Mouse (Mus musculus) liver, adult 2 months (tissue): ENCODE results near the gene Snrpd2. TPM values are rescaled to one million over a fixed set of nuclear protein-coding genes. Genes with fewer than 3 reads are reported as not detected.

Experiments used
- DNase-seq: peaks from one replicate; pipeline ENCODE4 v3.0.0-alpha.2; 2011; ENCODE audit warnings: low read depth, low spot score; ENCODE audit errors: extremely low read depth
- H3K27ac ChIP-seq: fragments of 200-500 bp; replicated peaks from 2 replicates; pipeline ENCODE4 v1.5.1; 2012; ENCODE audit warnings: low read depth, mild to moderate bottlenecking, control low read depth, inconsistent platforms, low read length; ENCODE audit not compliant: insufficient read depth
- H3K27me3 ChIP-seq: fragments of 200-500 bp; 2 replicates; pipeline ENCODE4 v1.6.1; 2012; ENCODE audit warnings: mild to moderate bottlenecking, moderate library complexity, low read length, inconsistent platforms; ENCODE audit not compliant: control insufficient read depth, insufficient read depth
- H3K36me3 ChIP-seq: fragments of 200-500 bp; 2 replicates; pipeline ENCODE4 v1.6.1; 2012; ENCODE audit warnings: low read length, inconsistent platforms; ENCODE audit not compliant: control insufficient read depth, insufficient read depth
- H3K4me1 ChIP-seq: fragments of 200-500 bp; 2 replicates; pipeline ENCODE4 v1.6.1; 2011; ENCODE audit warnings: low read length; ENCODE audit not compliant: control insufficient read depth, insufficient read depth
- H3K4me3 ChIP-seq: fragments of 200-500 bp; 2 replicates; pipeline ENCODE4 v1.5.1; 2011; ENCODE audit warnings: low read depth, mild to moderate bottlenecking, control low read depth, low read length, moderate library complexity; ENCODE audit not compliant: insufficient read depth
- H3K79me2 ChIP-seq: fragments of 200-500 bp; 2 replicates; pipeline ENCODE4 v1.6.1; 2012; ENCODE audit warnings: inconsistent platforms, mild to moderate bottlenecking, low read length, moderate library complexity; ENCODE audit not compliant: control insufficient read depth, insufficient read depth
- H3K9ac ChIP-seq: fragments of 200-500 bp; 2 replicates; pipeline ENCODE4 v1.6.1; 2012; ENCODE audit warnings: low read depth, mild to moderate bottlenecking, control low read depth, inconsistent platforms, low read length
- CTCF ChIP-seq: fragments of 200-500 bp; IDR thresholded peaks from 2 replicates; pipeline ENCODE4 v1.5.1; 2011; ENCODE audit warnings: low read depth, low read length, control low read depth
- POLR2A ChIP-seq: fragments of 200-500 bp; IDR thresholded peaks from 2 replicates; pipeline ENCODE4 v1.6.1; 2011; ENCODE audit warnings: low read length, control low read depth; ENCODE audit not compliant: insufficient read depth; ENCODE audit errors: extremely low read depth
- WGBS: fragments of 180-500 bp; shearing (Covaris S2); methylation state at CpG from one replicate; pipeline ENCODE4 v1.1.7; 2018; 5-methylcytosine and 5-hydroxymethylcytosine counted together
- polyA plus RNA-seq: library from polyadenylated mRNA; depleted of rRNA; stranded (reverse); fragments of >200 nt; gene quantifications from 2 replicates; pipeline ENCODE4 v1.2.3, GENCODE M21; 2012; rRNA removed
- total RNA-seq: library from RNA; depleted of rRNA; stranded (reverse); fragments of >200 nt; gene quantifications from 2 replicates; pipeline ENCODE4 v1.2.3, GENCODE M21; 2014; rRNA removed

Snrpd2 gene
- total and polyA plus RNA-seq, 2 experiments: 16.4 to 28.4 TPM

DNA sequence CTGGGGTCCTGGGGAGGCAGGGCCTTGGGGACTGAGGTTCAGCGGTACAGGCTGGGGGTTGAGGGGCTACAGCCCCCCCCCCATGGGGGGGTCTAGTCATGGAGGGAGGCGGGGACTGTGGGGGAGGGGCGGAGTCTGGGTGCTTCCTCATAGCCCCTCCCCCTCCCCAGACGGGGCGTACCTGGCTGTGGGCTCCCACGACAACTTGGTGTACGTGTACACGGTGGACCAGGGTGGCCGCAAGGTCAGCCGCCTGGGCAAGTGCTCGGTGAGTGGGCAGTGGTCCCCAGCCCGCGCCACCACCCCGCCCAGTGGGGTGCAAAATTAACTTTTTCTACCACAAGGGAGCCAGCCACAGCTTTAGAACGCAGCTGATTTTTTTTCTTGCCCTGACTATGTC lies 52.1 kb downstream of the Snrpd2 start:
- Histone ChIP-seq H3K27ac (no peak overlapping the region), H3K79me2 (no peaks in the 10 kb centered on the region), H3K4me3 (no peak overlapping the region), H3K36me3 (peaks cover 2% of the 10 kb centered on the region; the same call in 1 of the 2 replicates), H3K27me3 (no peaks in the 10 kb centered on the region), H3K9ac (no peak overlapping the region), H3K4me1 (no peaks in the 10 kb centered on the region)
- 86% methylated on average over 15 of the region's 15 CpGs for WGBS
- TF ChIP-seq CTCF (no peak), POLR2A (no peak)
- no peak for DNase-seq

DNA sequence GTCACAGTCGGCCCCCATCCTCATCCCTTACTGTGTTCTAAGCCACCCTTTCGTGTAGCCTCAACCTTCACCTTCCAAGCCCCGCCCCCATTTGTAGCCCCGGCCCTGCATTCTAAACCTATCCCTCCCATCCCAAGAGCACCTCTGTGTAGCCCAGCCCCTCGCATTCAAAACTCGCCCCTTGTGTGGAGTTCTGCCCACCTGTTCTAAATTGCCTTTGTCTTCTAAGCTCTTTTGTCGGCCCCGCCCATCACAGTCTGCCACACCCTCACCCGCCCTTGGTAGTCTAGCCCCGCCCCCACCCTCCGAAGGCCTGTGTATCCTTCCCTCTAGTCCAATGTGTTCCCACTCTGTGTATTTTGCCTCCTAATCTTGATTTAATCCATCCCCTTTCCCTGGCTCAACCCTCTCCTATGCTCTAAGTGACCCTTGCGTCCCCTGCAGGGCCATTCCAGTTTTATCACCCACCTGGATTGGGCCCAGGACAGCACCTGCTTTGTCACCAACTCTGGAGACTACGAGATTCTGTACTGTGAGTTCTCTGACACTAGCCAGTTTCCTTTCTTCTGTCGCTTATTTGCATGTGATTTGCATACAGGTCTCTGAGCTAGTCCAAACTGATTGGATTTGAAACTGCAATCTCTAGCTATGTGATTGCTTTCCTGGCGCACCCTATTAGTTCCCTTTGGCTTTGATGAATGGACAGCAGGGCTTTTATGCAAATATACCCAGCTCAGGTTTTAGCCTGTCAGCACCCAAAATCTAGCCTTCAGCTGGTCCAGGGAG lies 52.7 kb downstream of the Snrpd2 start:
- WGBS: 84% methylated on average over 15 of the region's 15 CpGs
- no peak for DNase-seq
- H3K9ac ChIP-seq: no peak overlapping the region
- H3K36me3 ChIP-seq: peaks cover 2% of the 10 kb centered on the region; the same call in 1 of the 2 replicates
- no peak overlapping the region for H3K27ac ChIP-seq
- H3K4me1 ChIP-seq: no peaks in the 10 kb centered on the region
- no peaks in the 10 kb centered on the region for H3K79me2 ChIP-seq
- no peaks in the 10 kb centered on the region for H3K27me3 ChIP-seq
- no peak for TF ChIP-seq POLR2A
- no peak for TF ChIP-seq CTCF
- no peak overlapping the region for H3K4me3 ChIP-seq

Other genes with a start within 250 kb of the Snrpd2 start
- 5.6 and 7.7 TPM in 2 replicates for gene Ccdc61, start 239.3 kb upstream of the Snrpd2 start, total RNA-seq
- gene Ccdc61, start 239.3 kb upstream of the Snrpd2 start, polyA plus RNA-seq: 9.7 and 12.0 TPM in 2 replicates
- 0.09 and 0.27 TPM in 2 replicates for gene Nova2, start 223.8 kb upstream of the Snrpd2 start, total RNA-seq
- gene Nova2, start 223.8 kb upstream of the Snrpd2 start, polyA plus RNA-seq: 0.16 and 0.24 TPM in 2 replicates
- not detected in 2 replicates for gene Nanos2, start 162.3 kb upstream of the Snrpd2 start, total RNA-seq
- gene Nanos2, start 162.3 kb upstream of the Snrpd2 start, polyA plus RNA-seq: not detected in 2 replicates
- gene Mypop, start 158.5 kb upstream of the Snrpd2 start, total RNA-seq: 0.54 and 0.65 TPM in 2 replicates
- 2.7 and 3.1 TPM in 2 replicates for gene Mypop, start 158.5 kb upstream of the Snrpd2 start, polyA plus RNA-seq
- gene Irf2bp1, start 145.7 kb upstream of the Snrpd2 start, total RNA-seq: 4.5 and 7.3 TPM in 2 replicates
- gene Irf2bp1, start 145.7 kb upstream of the Snrpd2 start, polyA plus RNA-seq: 13.2 and 14.6 TPM in 2 replicates
- gene Foxa3, start 126.2 kb upstream of the Snrpd2 start, total RNA-seq: 31.2 and 60.1 TPM in 2 replicates
- 47.4 and 54.1 TPM in 2 replicates for gene Foxa3, start 126.2 kb upstream of the Snrpd2 start, polyA plus RNA-seq
- 21.5 and 29.5 TPM in 2 replicates for gene Sympk, start 125.3 kb upstream of the Snrpd2 start, total RNA-seq
- gene Sympk, start 125.3 kb upstream of the Snrpd2 start, polyA plus RNA-seq: 37.3 and 46.9 TPM in 2 replicates
- gene Rsph6a, start 95.0 kb upstream of the Snrpd2 start, total RNA-seq: not detected in 2 replicates
- gene Rsph6a, start 95.0 kb upstream of the Snrpd2 start, polyA plus RNA-seq: not detected in 2 replicates
- gene Dmwd, start 73.5 kb upstream of the Snrpd2 start, total RNA-seq: 4.5 and 6.7 TPM in 2 replicates
- 29.4 and 35.7 TPM in 2 replicates for gene Dmwd, start 73.5 kb upstream of the Snrpd2 start, polyA plus RNA-seq
- 13.6 and 24.8 TPM in 2 replicates for gene Dmpk, start 65.9 kb upstream of the Snrpd2 start, total RNA-seq
- gene Dmpk, start 65.9 kb upstream of the Snrpd2 start, polyA plus RNA-seq: 60.0 and 76.4 TPM in 2 replicates
- gene Six5, start 55.1 kb upstream of the Snrpd2 start, total RNA-seq: 1.8 and 2.3 TPM in 2 replicates
- gene Six5, start 55.1 kb upstream of the Snrpd2 start, polyA plus RNA-seq: 5.2 and 8.7 TPM in 2 replicates
- gene Gm4969, start 31.4 kb upstream of the Snrpd2 start, total RNA-seq: 0.09 TPM in 1 of 2 replicates, not detected in the other
- 0.02 TPM in 1 of 2 replicates, not detected in the other for gene Gm4969, start 31.4 kb upstream of the Snrpd2 start, polyA plus RNA-seq
- gene Fbxo46, start 29.9 kb upstream of the Snrpd2 start, total RNA-seq: 2.4 and 3.2 TPM in 2 replicates
- 4.3 and 5.0 TPM in 2 replicates for gene Fbxo46, start 29.9 kb upstream of the Snrpd2 start, polyA plus RNA-seq
- 4.3 and 6.3 TPM in 2 replicates for gene Qpctl, start 431 bp upstream of the Snrpd2 start, total RNA-seq
- 8.9 and 11.7 TPM in 2 replicates for gene Qpctl, start 431 bp upstream of the Snrpd2 start, polyA plus RNA-seq
- not detected in 2 replicates for gene Gipr, start 16.4 kb downstream of the Snrpd2 start, total RNA-seq
- not detected in 2 replicates for gene Gipr, start 16.4 kb downstream of the Snrpd2 start, polyA plus RNA-seq
- 9.8 and 11.1 TPM in 2 replicates for gene Eml2, start 26.7 kb downstream of the Snrpd2 start, total RNA-seq
- gene Eml2, start 26.7 kb downstream of the Snrpd2 start, polyA plus RNA-seq: 9.7 and 12.2 TPM in 2 replicates
- 0.09 and 0.40 TPM in 2 replicates for gene Gpr4, start 62.8 kb downstream of the Snrpd2 start, total RNA-seq
- gene Gpr4, start 62.8 kb downstream of the Snrpd2 start, polyA plus RNA-seq: 1.8 and 2.7 TPM in 2 replicates
- gene Opa3, start 78.6 kb downstream of the Snrpd2 start, total RNA-seq: 12.9 and 16.0 TPM in 2 replicates
- gene Opa3, start 78.6 kb downstream of the Snrpd2 start, polyA plus RNA-seq: 34.1 and 40.4 TPM in 2 replicates
- gene Vasp, start 122.1 kb downstream of the Snrpd2 start, total RNA-seq: 6.3 and 11.3 TPM in 2 replicates
- 24.2 and 37.1 TPM in 2 replicates for gene Vasp, start 122.1 kb downstream of the Snrpd2 start, polyA plus RNA-seq
- 0.20 TPM in 1 of 2 replicates, not detected in the other for gene Ppm1n, start 130.3 kb downstream of the Snrpd2 start, total RNA-seq
- gene Ppm1n, start 130.3 kb downstream of the Snrpd2 start, polyA plus RNA-seq: 0.13 TPM in 1 of 2 replicates, not detected in the other
- 0.27 and 0.65 TPM in 2 replicates for gene Rtn2, start 132.9 kb downstream of the Snrpd2 start, total RNA-seq
- gene Rtn2, start 132.9 kb downstream of the Snrpd2 start, polyA plus RNA-seq: 0.62 and 1.1 TPM in 2 replicates
- 0.07 and 0.09 TPM in 2 replicates for gene Fosb, start 160.3 kb downstream of the Snrpd2 start, total RNA-seq
- gene Fosb, start 160.3 kb downstream of the Snrpd2 start, polyA plus RNA-seq: 0.06 and 0.11 TPM in 2 replicates
- 6.5 and 6.6 TPM in 2 replicates for gene Ercc1, start 195.1 kb downstream of the Snrpd2 start, total RNA-seq
- gene Ercc1, start 195.1 kb downstream of the Snrpd2 start, polyA plus RNA-seq: 8.5 and 9.4 TPM in 2 replicates
- 1.3 and 1.7 TPM in 2 replicates for gene Cd3eap, start 209.8 kb downstream of the Snrpd2 start, total RNA-seq
- 6.5 and 7.0 TPM in 2 replicates for gene Cd3eap, start 209.8 kb downstream of the Snrpd2 start, polyA plus RNA-seq
- gene Ppp1r13l, start 210.0 kb downstream of the Snrpd2 start, total RNA-seq: 0.18 and 0.20 TPM in 2 replicates
- gene Ppp1r13l, start 210.0 kb downstream of the Snrpd2 start, polyA plus RNA-seq: 3.0 and 4.6 TPM in 2 replicates
- 8.7 and 9.4 TPM in 2 replicates for gene Ercc2, start 232.3 kb downstream of the Snrpd2 start, total RNA-seq
- gene Ercc2, start 232.3 kb downstream of the Snrpd2 start, polyA plus RNA-seq: 18.7 and 26.8 TPM in 2 replicates